Mouse (Mus musculus): ENCODE data around the gene Ctnna2.

DNA sequence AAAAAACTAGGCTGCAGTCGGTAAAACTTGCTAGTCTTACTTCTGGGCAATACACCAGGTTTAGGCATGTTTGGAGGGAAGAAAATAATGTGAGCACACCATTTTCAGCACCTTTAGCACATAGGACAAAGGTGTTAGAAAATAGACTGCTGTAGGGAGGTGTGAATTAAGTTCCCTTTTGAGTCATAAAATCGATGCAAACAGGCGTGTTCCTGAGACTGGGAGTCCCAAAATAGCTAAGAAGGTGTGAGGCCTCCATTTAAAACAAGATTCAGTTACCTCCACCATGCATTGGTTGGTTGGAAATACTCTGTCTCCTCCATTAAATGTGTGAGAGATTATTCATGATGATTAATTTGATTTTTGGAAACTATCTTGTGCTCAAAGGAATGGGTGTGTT, 50.1 kb downstream of the Ctnna2 start:
- TF ChIP-seq GATA1 (IDR thresholded peaks at IDR 0.05; ENCODE audit: low read length) (no peak), TAL1 (IDR thresholded peaks at IDR 0.05; ENCODE audit: low read length) (no peak)

All from erythroblast, embryonic 14.5 days (primary cell).